Mouse (Mus musculus): ENCODE measurements around the gene Tnr.

The Tnr gene

GRCm38 (mm10) chr1:159629119-159629518, 105.5 kb downstream of the Tnr start:
- no peak for DNase-seq (ENCODE audit: low read depth, low spot score)

DNA sequence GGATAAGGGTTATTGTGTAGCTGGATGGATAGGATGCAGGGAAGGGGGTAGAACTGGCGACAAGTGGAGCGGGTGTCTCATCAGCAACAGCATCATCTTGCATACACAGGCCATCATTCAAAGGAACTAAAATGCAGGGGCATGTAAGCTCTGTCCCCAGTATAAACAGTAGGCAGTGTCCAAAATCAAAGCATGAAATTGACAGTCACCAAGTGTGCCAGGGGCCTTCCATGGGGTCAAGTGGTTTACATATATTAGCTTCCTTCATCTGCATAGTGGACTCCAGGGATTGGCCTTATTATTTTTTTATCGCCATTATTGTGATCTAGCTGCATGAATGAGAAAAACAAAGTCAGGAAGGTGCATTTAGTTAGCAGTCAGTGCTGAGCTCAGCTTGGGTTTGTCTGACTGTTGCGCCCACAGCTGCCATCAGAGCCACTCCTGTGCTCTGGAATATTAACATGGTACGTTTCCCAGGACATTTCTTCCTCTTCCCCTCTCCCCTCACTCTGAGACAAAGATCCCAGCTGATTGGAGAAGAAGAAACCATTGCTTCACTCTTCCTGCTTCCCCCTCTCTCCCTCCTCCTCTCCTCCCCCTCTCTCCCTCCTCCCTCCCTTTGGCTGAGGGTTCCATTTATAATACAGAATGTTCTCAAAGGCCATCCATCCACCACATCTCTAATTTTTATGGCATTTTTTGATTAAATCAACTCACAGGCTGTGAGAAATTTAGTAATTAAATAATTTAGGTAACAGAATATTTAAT, 106.4 kb downstream of the Tnr start:
- no peak for DNase-seq (ENCODE audit: low read depth, low spot score)

DNA sequence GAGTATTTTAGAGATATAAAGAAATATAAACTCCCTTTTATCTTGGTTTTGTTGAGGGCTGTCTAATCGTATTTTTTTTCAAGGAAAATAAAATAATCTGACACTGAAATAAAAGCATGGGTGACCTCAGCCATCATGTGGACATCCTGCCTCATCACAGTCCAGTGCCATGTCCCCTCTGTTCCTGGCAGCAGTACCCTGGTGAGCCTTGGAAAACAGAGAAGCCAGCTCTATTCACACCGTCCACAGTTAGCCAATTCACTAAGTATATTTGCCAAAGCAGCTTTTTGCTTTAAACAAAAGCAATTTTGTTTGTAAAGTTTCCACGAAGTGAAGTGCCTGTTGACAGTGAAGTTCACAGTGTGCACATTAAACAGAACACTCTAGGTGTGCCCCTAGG, 109.0 kb downstream of the Tnr start:
- DNase-seq (ENCODE audit: low read depth, low spot score): no peak

DNA sequence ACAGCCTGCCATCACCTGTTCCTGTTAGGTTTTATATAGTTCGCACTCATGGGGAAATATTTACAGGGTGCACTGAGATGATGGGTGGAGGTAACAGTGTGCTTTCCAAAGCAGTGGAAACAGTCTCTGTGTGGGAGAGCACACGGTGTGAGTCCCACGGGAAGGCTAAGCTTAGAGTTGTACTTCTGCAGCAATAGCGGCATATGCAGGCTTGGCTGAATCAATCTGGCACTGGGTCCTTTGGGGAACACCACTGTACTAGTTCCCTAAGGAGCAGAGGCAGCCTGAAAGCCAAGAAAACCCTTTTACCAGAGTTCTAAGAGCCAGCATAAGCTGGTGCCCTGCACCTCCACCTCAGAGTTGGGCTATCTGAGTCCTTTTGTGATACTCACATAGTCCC, 115.8 kb downstream of the Tnr start:
- no peak for DNase-seq (ENCODE audit: low read depth, low spot score)

GRCm38 (mm10) chr1:159645719-159646118, 122.2 kb downstream of the Tnr start:
- DNase-seq (ENCODE audit: low read depth, low spot score): no peak

DNA sequence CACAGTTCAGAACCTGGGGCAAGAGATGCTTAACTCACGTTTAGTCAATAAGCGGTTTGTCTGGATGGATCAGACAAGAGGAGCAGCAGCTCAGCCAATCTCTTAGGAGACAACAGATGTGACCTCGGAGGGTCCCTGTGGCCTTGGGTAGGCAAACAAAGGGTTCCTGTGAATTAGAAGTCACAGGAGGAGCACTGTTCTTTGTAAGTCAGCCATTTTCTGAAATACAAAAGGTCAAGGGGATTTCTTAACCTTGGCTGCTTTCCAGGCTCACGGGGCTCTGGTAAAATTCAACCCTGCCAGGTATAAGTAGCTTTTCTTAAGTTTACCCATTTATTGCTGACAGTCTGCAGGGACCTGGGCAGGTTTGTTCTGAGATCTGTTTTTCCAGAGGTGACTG, 126.9 kb downstream of the Tnr start:
- DNase-seq (ENCODE audit: low read depth, low spot score): no peak

GRCm38 (mm10) chr1:159655241-159655640, 131.7 kb downstream of the Tnr start:
- DNase-seq (ENCODE audit: low read depth, low spot score): no peak

- DNase-seq (ENCODE audit: low read depth, low spot score): no peak
Measured at GRCm38 (mm10) chr1:159657856-159658542, 134.4 kb downstream of the Tnr start.

DNA sequence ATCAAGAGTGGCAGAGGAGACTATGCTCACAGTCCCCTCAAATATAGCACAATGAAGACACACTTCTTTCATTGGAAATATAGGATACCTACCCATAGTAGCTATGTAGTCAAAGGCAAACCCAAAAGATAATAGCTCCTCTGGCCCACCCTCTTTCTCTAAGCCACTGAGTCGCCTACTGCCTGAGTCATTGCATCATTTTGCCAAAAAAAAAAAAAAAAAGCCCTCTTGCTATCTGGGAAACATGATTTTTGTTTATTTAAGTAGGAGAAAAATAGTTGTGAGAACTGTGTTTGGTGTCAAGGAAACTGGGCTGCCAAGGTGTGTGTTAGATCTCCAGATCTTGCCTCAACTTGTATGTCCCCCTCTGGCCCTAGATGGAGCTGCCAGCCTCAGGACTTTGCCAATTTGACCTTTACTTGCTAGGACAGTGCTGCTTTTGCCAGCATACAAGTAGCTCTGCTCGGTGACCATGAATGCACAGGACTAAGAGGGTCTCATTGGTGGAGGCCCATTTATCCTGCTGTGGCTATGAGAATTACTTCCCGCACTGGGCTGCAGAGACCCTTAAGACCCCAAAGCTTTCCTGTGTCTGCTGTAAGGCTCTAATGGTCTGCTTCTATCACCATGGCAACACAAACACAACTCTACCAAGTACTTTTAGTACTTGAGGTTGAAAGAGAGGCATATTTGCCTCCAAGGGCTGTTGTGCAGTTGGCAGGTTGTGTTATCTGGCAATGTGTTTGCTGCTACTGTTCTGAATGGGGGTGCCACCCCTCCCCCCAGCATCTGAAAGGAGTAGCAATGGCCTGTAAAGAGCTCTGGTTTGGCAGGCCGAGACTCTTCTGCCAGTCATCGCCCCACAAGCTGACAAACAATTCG, 137.3 kb downstream of the Tnr start:
- DNase-seq (ENCODE audit: low read depth, low spot score): no peak

DNA sequence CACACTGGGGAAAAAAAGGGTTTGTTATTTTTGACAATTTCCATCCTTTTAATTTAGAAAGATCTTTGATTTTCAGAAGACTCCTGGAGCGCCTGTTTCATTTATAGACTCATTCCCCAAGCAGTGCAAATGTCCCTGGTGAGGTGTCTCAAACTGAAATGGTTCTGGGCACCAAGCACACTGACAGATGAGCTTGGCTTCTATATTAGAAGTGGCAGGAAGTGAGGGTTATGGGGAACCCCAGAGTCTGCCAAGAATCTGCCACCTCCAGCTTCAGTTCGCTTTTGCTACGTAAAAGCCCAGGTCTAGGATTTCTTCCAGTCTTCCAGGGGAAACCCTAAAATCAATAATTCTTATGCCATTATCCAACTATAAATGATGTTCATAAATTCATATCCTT, 140.9 kb downstream of the Tnr start:
- no peak for DNase-seq (ENCODE audit: low read depth, low spot score)

GRCm38 (mm10) chr1:159664945-159665344, 141.4 kb downstream of the Tnr start:
- no peak for DNase-seq (ENCODE audit: low read depth, low spot score)

DNA sequence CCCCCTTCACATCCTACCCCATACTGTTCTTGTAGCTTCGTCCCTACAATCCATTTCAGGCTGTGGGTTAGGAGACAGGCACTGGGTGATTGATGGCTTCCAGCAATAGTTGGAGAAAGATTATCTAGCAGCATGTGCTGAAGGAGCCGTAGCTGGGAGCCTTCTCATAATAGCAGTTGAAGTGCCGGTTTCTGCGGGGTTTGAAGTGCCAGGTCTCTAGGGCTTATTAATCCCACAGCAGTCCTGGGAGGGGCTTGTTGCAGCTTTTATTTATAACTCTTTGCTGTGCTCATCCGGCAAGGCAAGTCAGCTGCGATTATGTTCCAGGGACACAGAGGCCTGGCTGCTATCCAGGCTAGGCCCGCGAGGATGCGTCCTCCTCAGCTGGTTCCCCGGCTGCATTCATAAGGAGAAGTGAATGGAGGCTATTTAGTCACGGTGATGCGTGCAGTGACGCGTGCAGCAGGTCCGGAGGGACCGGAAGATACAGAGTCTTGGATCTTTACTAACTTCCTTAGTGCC, 147.1 kb downstream of the Tnr start:
- no peak for DNase-seq (ENCODE audit: low read depth, low spot score)

- no peak for DNase-seq (ENCODE audit: low read depth, low spot score)
Measured at GRCm38 (mm10) chr1:159671181-159671580, 147.6 kb downstream of the Tnr start.

DNA sequence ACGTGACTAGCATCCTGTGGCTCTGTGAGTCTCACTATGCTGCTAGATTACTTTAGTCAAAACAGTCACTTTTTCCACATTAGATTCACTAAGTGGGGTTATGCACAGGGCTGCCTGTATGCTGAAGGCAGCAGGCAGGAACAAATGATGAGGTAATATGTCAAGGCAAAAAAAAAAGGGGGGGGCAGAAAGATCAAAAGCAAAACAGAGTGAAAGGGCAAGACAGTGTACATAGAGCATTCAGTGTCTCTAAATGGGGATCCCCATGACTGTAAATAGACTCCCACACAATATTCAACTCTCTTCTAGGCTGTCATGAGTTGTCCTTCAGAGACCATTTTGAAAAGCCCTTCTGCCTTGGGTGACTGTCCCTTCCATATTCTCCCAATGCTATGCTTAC, 150.7 kb downstream of the Tnr start:
- DNase-seq (ENCODE audit: low read depth, low spot score): no peak

DNA sequence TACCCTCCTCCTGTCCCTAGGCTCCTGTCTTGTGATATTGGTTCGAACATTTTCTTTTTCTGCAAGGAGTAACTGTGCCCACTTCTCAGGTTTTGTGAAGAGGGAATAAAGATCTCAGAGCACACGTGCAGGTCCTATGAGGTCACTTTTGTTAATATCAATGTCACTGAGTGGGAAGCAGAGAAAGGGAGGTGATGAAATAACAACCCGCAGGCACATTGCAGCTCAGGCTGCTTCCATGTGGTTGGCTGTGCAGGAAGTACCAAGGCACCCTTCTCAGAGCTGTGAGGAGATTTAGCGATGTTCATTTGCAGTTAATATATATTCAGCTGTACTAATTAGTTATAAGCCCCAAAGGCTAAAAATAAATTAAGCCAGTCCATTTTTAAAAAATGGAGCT, 151.9 kb downstream of the Tnr start:
- no peak for DNase-seq (ENCODE audit: low read depth, low spot score)

DNA sequence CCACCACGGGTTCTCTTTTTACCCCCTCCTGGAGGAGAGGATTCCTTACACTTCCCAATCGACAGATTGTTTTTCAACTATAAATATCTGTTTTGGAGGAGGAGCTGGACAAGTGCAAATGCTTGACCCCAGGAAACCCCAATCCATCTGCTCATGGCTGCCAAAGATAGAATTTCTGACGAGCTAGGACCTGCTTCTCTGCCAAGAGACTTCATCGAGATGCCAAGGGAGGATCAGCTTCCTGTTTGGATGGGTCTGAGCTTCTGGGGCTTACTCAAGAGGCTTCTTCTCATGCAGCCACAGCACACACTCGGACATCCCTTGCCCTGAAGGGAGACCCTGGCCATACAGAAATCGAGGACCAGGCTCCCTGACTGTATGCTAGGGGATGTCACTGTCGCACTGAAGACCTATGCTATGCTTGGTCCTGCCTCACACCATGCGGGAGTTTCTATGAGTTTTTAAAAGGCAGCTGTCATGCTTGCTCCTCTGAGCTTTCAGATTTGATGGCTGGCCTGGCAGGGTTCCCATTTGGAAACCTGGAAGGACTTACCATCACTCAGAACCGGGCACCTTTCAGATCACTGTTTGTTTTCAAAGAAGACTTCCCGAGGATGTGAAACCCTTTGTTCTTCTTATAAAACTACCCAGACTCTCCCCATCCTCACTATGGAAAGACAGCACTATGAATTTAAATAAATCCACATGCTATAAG, 154.8 kb downstream of the Tnr start:
- no peak for DNase-seq (ENCODE audit: low read depth, low spot score)

- DNase-seq (ENCODE audit: low read depth, low spot score): no peak
Measured at GRCm38 (mm10) chr1:159681252-159681651, 157.7 kb downstream of the Tnr start.

- DNase-seq (ENCODE audit: low read depth, low spot score): peak; percentile 52
Measured at GRCm38 (mm10) chr1:159686476-159687231, 163.1 kb downstream of the Tnr start.

- DNase-seq (ENCODE audit: low read depth, low spot score): no peak
Measured at GRCm38 (mm10) chr1:159696717-159697116, 173.1 kb downstream of the Tnr start.

GRCm38 (mm10) chr1:159702038-159702437, 178.5 kb downstream of the Tnr start:
- DNase-seq (ENCODE audit: low read depth, low spot score): no peak

- DNase-seq (ENCODE audit: low read depth, low spot score): no peak
Measured at GRCm38 (mm10) chr1:159704925-159705324, 181.4 kb downstream of the Tnr start.

Data from brain, embryonic 18.5 days (tissue).